Mouse (Mus musculus): ENCODE measurements at regions not wholly inside any gene's neighbourhood (a gene's known extent, or its start where the extent isn't known, plus 50 kb on each side); places are given as distances from the start of the nearest gene placed in this dataset.
A peak's percentile ranks its signal among the peaks of the same experiment; 100 is the strongest.
"Not testable (repeated sequence)": the region's sequence is repeated elsewhere in the genome, so short reads cannot be mapped to it uniquely, and the experiment has no call there.

GRCm38 (mm10) chr7:137671156-137671555 is 233.7 kb downstream of the Glrx3 start:
- Histone ChIP-seq H3K27ac (no peak overlapping the region), H3K9me3 (no peaks in the 10 kb centered on the region), H3K27me3 (ENCODE audit: insufficient read depth, poor library complexity, severe bottlenecking) (no peaks in the 10 kb centered on the region), H3K36me3 (no peaks in the 10 kb centered on the region), H3K4me3 (no peak overlapping the region), H3K4me1 (replicated peaks) (no peaks in the 10 kb centered on the region)
- DNase-seq (ENCODE audit: low spot score) = no peak
- 69% methylated on average over 4 of the region's 4 CpGs for WGBS

- no peaks in the 10 kb centered on the region for H3K27me3 ChIP-seq (ENCODE audit: insufficient read depth, poor library complexity, severe bottlenecking)
- DNase-seq (ENCODE audit: low spot score) = no peak
- H3K27ac ChIP-seq = no peak overlapping the region
- no peaks in the 10 kb centered on the region for H3K36me3 ChIP-seq
- WGBS = 91% methylated on average over 1 of the region's 1 CpGs
- H3K4me3 ChIP-seq = no peak overlapping the region
- no peaks in the 10 kb centered on the region for H3K9me3 ChIP-seq
- H3K4me1 ChIP-seq (replicated peaks) = no peaks in the 10 kb centered on the region
Measured at GRCm38 (mm10) chr7:137674596-137674995, 237.2 kb downstream of the Glrx3 start.

- no peak for DNase-seq (ENCODE audit: low spot score)
- Histone ChIP-seq H3K9me3 (no peaks in the 10 kb centered on the region), H3K27me3 (ENCODE audit: insufficient read depth, poor library complexity, severe bottlenecking) (no peaks in the 10 kb centered on the region), H3K4me3 (no peak overlapping the region), H3K27ac (no peak overlapping the region), H3K36me3 (no peaks in the 10 kb centered on the region), H3K4me1 (replicated peaks) (no peaks in the 10 kb centered on the region)
- WGBS = 89% methylated on average over 5 of the region's 5 CpGs
Measured at GRCm38 (mm10) chr7:137675381-137675780, 238.0 kb downstream of the Glrx3 start.

GRCm38 (mm10) chr7:137684826-137685225 is 247.4 kb downstream of the Glrx3 start:
- H3K27ac ChIP-seq = no peak overlapping the region
- 78% methylated on average over 6 of the region's 6 CpGs for WGBS

GRCm38 (mm10) chr7:137685320-137685719 is 247.9 kb downstream of the Glrx3 start:
- H3K27me3 ChIP-seq (ENCODE audit: insufficient read depth, poor library complexity, severe bottlenecking) = peaks cover 32% of the 10 kb centered on the region
- H3K36me3 ChIP-seq = no peaks in the 10 kb centered on the region
- no peak overlapping the region for H3K27ac ChIP-seq
- no peak for DNase-seq (ENCODE audit: low spot score)
- peaks cover 17% of the 10 kb centered on the region; the same call in 1 of the 2 replicates for H3K4me1 ChIP-seq (replicated peaks)
- H3K9me3 ChIP-seq = no peaks in the 10 kb centered on the region
- WGBS = 80% methylated on average over 6 of the region's 6 CpGs
- no peak overlapping the region for H3K4me3 ChIP-seq

More at GRCm38 (mm10) chr7:137684826-137685225, 247.4 kb downstream of the Glrx3 start:
- Histone ChIP-seq H3K27me3 (ENCODE audit: insufficient read depth, poor library complexity, severe bottlenecking) (peaks cover 32% of the 10 kb centered on the region), H3K4me1 (replicated peaks) (peaks cover 17% of the 10 kb centered on the region; the same call in 1 of the 2 replicates), H3K36me3 (no peaks in the 10 kb centered on the region), H3K4me3 (no peak overlapping the region), H3K9me3 (no peaks in the 10 kb centered on the region)
- no peak for DNase-seq (ENCODE audit: low spot score)

GRCm38 (mm10) chr7:137696831-137697230 is 259.4 kb downstream of the Glrx3 start:
- Histone ChIP-seq H3K36me3 (no peaks in the 10 kb centered on the region), H3K4me1 (replicated peaks) (no peaks in the 10 kb centered on the region; the same call in 1 of the 2 replicates), H3K27me3 (ENCODE audit: insufficient read depth, poor library complexity, severe bottlenecking) (no peaks in the 10 kb centered on the region), H3K4me3 (no peak overlapping the region), H3K9me3 (no peaks in the 10 kb centered on the region), H3K27ac (no peak overlapping the region)
- DNase-seq (ENCODE audit: low spot score) = peak; percentile 8
- WGBS = 83% methylated on average over 5 of the region's 5 CpGs

GRCm38 (mm10) chr7:137698501-137698900 is 261.1 kb downstream of the Glrx3 start:
- WGBS = 92% methylated on average over 6 of the region's 6 CpGs
- not testable (repeated sequence) for H3K27ac ChIP-seq; H3K9me3 ChIP-seq; H3K4me3 ChIP-seq; H3K4me1 ChIP-seq (replicated peaks); H3K27me3 ChIP-seq (ENCODE audit: insufficient read depth, poor library complexity, severe bottlenecking); H3K36me3 ChIP-seq; DNase-seq (ENCODE audit: low spot score)

- H3K36me3 ChIP-seq = no peaks in the 10 kb centered on the region
- H3K27me3 ChIP-seq (ENCODE audit: insufficient read depth, poor library complexity, severe bottlenecking) = no peaks in the 10 kb centered on the region
- no peak overlapping the region for H3K27ac ChIP-seq
- no peak overlapping the region for H3K4me3 ChIP-seq
- H3K4me1 ChIP-seq (replicated peaks) = no peaks in the 10 kb centered on the region
- DNase-seq (ENCODE audit: low spot score) = no peak
- 72% methylated on average over 9 of the region's 9 CpGs for WGBS
- H3K9me3 ChIP-seq = no peaks in the 10 kb centered on the region
Measured at GRCm38 (mm10) chr7:137712862-137713261, 275.4 kb downstream of the Glrx3 start.

GRCm38 (mm10) chr7:137713856-137714255 is 276.4 kb downstream of the Glrx3 start:
- H3K27me3 ChIP-seq (ENCODE audit: insufficient read depth, poor library complexity, severe bottlenecking) = no peaks in the 10 kb centered on the region
- H3K9me3 ChIP-seq = no peaks in the 10 kb centered on the region
- WGBS = 83% methylated on average over 3 of the region's 3 CpGs
- no peaks in the 10 kb centered on the region for H3K36me3 ChIP-seq
- no peaks in the 10 kb centered on the region for H3K4me1 ChIP-seq (replicated peaks)
- no peak for DNase-seq (ENCODE audit: low spot score)
- H3K27ac ChIP-seq = no peak overlapping the region
- no peak overlapping the region for H3K4me3 ChIP-seq

- Histone ChIP-seq H3K27ac (no peak overlapping the region), H3K27me3 (ENCODE audit: insufficient read depth, poor library complexity, severe bottlenecking) (no peaks in the 10 kb centered on the region), H3K9me3 (no peaks in the 10 kb centered on the region), H3K4me3 (no peak overlapping the region), H3K4me1 (replicated peaks) (no peaks in the 10 kb centered on the region), H3K36me3 (no peaks in the 10 kb centered on the region)
- DNase-seq (ENCODE audit: low spot score) = peak; percentile 18
- WGBS = 63% methylated on average over 12 of the region's 12 CpGs
Measured at GRCm38 (mm10) chr7:137714318-137714962, 277.0 kb downstream of the Glrx3 start.

- H3K27me3 ChIP-seq (ENCODE audit: insufficient read depth, poor library complexity, severe bottlenecking) = no peaks in the 10 kb centered on the region
- H3K27ac ChIP-seq = no peak overlapping the region
- 78% methylated on average over 6 of the region's 6 CpGs for WGBS
- H3K9me3 ChIP-seq = no peaks in the 10 kb centered on the region
- no peak for DNase-seq (ENCODE audit: low spot score)
- no peak overlapping the region for H3K4me3 ChIP-seq
- no peaks in the 10 kb centered on the region for H3K36me3 ChIP-seq
- no peaks in the 10 kb centered on the region for H3K4me1 ChIP-seq (replicated peaks)
Measured at GRCm38 (mm10) chr7:137715126-137715900, 277.9 kb downstream of the Glrx3 start.

GRCm38 (mm10) chr7:137723361-137724040 is 286.1 kb downstream of the Glrx3 start:
- peaks cover 3% of the 10 kb centered on the region; the same call in 1 of the 2 replicates for H3K4me1 ChIP-seq (replicated peaks)
- 87% methylated on average over 7 of the region's 7 CpGs for WGBS
- no peaks in the 10 kb centered on the region for H3K36me3 ChIP-seq
- H3K9me3 ChIP-seq = no peaks in the 10 kb centered on the region
- H3K4me3 ChIP-seq = no peak overlapping the region
- no peak overlapping the region for H3K27ac ChIP-seq
- H3K27me3 ChIP-seq (ENCODE audit: insufficient read depth, poor library complexity, severe bottlenecking) = no peaks in the 10 kb centered on the region
- no peak for DNase-seq (ENCODE audit: low spot score)

GRCm38 (mm10) chr7:137726031-137726430 is 288.6 kb downstream of the Glrx3 start:
- WGBS = 83% methylated on average over 7 of the region's 7 CpGs
- Histone ChIP-seq H3K36me3 (no peaks in the 10 kb centered on the region), H3K27ac (no peak overlapping the region), H3K9me3 (no peaks in the 10 kb centered on the region), H3K4me3 (no peak overlapping the region), H3K27me3 (ENCODE audit: insufficient read depth, poor library complexity, severe bottlenecking) (no peaks in the 10 kb centered on the region), H3K4me1 (replicated peaks) (peaks cover 3% of the 10 kb centered on the region; the same call in 1 of the 2 replicates)
- no peak for DNase-seq (ENCODE audit: low spot score)

Measured in hindbrain, embryonic 10.5 days (tissue).